Mouse (Mus musculus): ENCODE data around the gene Ulk1. TPM values are rescaled to one million over a fixed set of nuclear protein-coding genes. Genes with fewer than 3 reads are reported as not detected.
A peak's percentile ranks its signal among the peaks of the same experiment; 100 is the strongest.

Gene Ulk1
- polyA plus RNA-seq, 1 experiment from 2014 or later = 15.4 TPM

DNA sequence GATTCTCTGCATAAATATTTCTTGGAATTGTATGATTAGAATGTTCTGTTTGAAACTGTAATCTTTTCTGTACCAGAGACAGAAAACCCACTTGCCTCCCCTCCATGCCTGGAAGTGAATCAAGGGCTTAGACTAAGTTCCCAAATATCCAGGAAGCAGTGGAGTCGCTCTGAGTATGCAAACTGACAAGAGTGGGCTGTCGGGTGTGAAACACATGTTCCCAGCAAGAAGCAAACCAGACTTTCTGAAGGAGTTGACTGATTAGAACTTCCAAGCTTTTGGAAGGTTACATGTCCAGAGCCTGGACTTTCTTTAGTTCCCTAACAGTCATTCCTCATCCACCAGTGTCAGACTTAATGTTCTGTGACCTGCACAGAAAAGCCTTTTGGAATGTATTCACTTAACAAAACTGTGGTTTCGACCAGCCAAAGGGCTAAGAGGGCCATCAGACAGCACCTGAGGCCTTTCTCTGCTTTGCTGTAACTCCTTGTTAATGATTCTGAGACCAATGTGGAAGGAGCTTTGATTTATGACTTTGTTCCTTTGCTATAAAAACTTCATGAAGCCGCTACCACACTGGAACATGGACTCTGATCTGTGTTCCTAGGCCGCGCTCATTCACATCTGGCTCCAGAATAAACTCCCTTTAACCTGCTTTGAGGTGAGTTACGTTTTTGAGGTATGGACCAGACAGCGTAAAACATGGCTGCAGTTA is 17.0 kb upstream of the Ulk1 start:
- Histone ChIP-seq H3K79me2 (ENCODE audit: inconsistent target) (no peaks in the 10 kb centered on the region), H3K27ac (no peak overlapping the region), H3K36me3 (ENCODE audit: inconsistent target) (peaks cover 36% of the 10 kb centered on the region), H3K4me3 (ENCODE audit: inconsistent target) (no peak overlapping the region)
- WGBS (ENCODE audit: missing documents) = 87% methylated on average over 8 of the region's 8 CpGs

DNA sequence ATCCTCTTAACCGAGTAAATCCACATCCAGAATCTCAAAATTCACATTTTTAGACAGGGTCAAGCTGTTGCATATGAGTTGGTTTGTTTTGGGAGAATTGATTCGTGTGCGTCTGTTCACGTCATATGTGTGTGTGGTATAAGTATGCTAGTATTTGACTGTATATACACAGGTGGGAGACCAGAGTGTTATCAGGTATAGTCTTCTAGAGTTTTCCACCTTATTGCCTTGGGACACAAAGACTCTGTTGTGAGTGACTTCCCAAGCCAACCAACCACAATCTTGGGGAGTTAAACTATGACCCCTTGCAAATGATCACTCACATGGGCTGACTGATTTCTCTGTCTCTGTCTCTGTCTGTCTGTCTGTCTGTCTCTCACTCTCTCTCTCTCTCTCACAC is 14.5 kb upstream of the Ulk1 start:
- Histone ChIP-seq H3K36me3 (ENCODE audit: inconsistent target) (peaks cover 20% of the 10 kb centered on the region), H3K4me3 (ENCODE audit: inconsistent target) (no peak overlapping the region), H3K79me2 (ENCODE audit: inconsistent target) (no peaks in the 10 kb centered on the region), H3K27ac (no peak overlapping the region)
- WGBS (ENCODE audit: missing documents) = 89% methylated on average over 4 of the region's 4 CpGs

DNA sequence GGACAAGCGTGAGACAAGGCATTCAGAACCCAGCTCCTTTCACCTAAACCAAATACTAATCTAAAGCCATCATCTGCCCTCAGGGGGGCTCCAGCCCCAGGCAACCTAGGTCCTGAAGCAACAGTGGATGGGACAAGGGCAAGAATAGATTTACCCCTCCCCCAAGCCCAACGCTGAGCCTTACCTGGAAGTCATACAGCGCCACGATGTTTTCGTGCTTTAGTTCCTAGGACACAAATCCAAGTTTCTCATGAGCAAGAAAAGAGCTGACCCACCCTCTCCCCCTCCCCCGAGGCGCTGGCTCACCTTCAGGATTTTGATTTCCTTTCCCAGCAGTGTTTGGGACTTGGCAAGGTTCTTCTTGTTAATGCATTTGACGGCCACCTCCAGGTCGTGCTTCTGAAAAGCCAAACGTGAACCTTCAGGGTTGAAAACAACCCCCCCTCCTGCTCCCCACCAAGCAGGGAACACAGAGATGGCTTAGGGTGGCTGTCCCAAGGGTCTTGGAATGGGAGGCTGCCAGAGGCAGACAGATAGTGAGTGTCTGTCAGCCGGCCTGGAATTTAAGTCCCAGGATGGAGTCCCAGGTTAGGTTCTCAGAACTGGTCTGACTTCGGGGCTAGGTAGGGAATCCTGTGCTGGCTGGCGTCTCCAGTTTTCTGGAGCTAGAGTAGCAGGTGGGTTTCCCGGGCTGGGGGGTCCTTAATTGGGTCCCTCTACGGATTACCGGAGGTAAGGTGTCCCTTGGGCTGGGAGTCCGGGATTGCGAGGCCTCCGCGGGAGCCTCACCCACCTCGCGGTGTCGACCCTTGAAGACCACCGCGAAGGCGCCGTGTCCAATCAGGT is 853 bp downstream of the Ulk1 start:
- Histone ChIP-seq H3K27ac (peak overlapping the region; percentile 78), H3K79me2 (ENCODE audit: inconsistent target) (peaks cover 33% of the 10 kb centered on the region; the same call in 1 of the 2 replicates), H3K4me3 (ENCODE audit: inconsistent target) (peak overlapping the region; percentile 58), H3K36me3 (ENCODE audit: inconsistent target) (peaks cover 19% of the 10 kb centered on the region; the same call in 1 of the 2 replicates)
- WGBS (ENCODE audit: missing documents) = 3% methylated on average over 27 of the region's 27 CpGs

DNA sequence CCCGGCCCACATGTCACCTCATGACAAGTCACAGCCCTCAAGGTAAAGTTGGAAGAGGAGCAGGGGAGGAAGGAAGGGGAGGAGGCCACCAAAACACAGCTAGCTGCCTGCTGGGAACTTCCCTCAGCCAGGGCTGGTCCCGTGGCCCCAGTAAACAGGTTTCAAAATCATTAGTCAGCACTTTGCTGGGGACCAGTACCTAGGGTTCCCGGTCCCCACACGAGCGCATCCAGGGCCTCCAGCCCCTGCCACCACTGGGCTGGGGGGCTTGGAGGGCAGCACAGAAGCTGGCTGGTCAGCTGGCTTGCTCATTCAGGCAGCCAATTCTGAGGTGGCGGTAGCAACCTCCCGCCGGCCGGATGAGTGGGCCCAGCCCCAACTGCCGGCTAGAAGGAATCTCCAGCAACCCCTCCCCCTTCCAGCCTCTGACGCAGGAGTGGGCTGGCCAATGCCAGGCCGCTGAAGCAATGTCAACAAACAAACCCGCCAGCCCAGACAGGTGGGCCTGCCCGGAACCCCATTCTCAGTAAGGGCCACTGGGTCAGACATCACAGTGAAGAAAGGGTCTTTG is 1.8 kb downstream of the Ulk1 start:
- WGBS (ENCODE audit: missing documents) = 0% methylated on average over 14 of the region's 14 CpGs
- Histone ChIP-seq H3K27ac (peak overlapping the region; percentile 78), H3K36me3 (ENCODE audit: inconsistent target) (peaks cover 19% of the 10 kb centered on the region; the same call in 1 of the 2 replicates)

DNA sequence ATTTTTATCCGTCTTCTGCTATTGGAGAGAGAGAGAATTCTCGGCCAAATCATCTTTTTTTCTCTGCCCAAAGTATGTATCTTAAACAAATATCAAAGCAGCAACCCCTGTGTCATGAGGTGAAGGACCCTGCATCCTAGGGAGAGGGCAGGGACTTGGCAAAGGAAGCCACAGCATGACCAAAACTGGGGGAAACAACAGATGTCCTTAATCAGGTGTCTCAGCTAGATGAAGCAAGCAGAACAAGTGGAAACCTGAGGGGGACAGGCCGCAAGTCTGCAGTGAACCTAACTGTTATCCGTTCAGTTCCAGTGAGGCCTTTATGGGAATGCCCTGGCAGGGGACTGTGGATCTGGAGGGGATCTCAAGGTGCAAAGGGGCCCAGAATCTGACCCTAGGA is 2.4 kb downstream of the Ulk1 start:
- Histone ChIP-seq H3K27ac (peak overlapping the region; percentile 78), H3K4me3 (ENCODE audit: inconsistent target) (peak overlapping the region; percentile 58; the same call in 1 of the 2 replicates), H3K36me3 (ENCODE audit: inconsistent target) (peaks cover 19% of the 10 kb centered on the region; the same call in 1 of the 2 replicates), H3K79me2 (ENCODE audit: inconsistent target) (peaks cover 44% of the 10 kb centered on the region; the same call in 1 of the 2 replicates)
- 87% methylated on average over 4 of the region's 4 CpGs for WGBS (ENCODE audit: missing documents)

More for the DNA sequence above, 1.8 kb downstream of the Ulk1 start:
- Histone ChIP-seq H3K79me2 (ENCODE audit: inconsistent target) (peaks cover 37% of the 10 kb centered on the region; the same call in 1 of the 2 replicates), H3K4me3 (ENCODE audit: inconsistent target) (peak overlapping the region; percentile 58)

DNA sequence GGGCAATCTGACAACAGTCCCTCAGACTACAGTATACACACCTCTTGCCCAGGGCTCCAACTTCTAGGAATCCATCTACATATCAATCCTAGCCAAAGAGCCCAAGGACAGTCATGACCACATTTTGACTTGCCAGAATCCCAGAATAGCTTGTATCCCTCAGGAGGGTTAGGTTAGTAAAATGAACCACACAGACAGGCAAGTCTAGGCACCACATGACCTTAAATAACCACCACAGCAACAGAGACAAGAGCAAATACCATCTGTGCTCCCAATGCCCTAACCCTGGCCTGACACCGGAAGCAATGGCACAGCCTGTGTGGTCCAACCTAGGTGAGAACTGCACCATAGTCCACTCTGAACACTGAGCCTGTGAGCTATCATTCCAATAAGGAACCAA is 3.2 kb downstream of the Ulk1 start:
- Histone ChIP-seq H3K4me3 (ENCODE audit: inconsistent target) (no peak overlapping the region), H3K36me3 (ENCODE audit: inconsistent target) (peaks cover 19% of the 10 kb centered on the region; the same call in 1 of the 2 replicates)
- 100% methylated on average over 1 of the region's 1 CpGs for WGBS (ENCODE audit: missing documents)

DNA sequence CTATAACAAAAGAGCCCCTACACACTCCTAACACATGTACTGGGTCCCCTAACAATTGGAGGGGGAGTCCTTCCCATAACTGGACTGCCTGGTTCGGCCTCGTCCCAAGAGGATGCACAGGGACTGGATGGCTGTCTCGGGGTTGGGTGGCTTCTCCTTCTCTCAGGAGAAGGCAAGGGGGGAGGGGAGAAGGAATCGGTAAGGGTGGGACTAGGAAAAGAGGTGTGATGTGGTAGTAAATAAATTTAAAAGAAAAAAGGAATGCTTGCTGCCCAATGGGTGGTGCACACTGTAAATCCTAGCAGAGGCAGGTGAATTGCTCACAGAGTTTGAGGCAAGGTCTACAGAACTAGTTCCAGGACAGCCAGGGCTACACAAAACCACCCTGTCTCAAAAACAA is 3.7 kb downstream of the Ulk1 start:
- H3K4me3 ChIP-seq (ENCODE audit: inconsistent target) = no peak overlapping the region
- 95% methylated on average over 4 of the region's 4 CpGs for WGBS (ENCODE audit: missing documents)
- peaks cover 47% of the 10 kb centered on the region; the same call in 1 of the 2 replicates for H3K79me2 ChIP-seq (ENCODE audit: inconsistent target)
- H3K36me3 ChIP-seq (ENCODE audit: inconsistent target) = peaks cover 19% of the 10 kb centered on the region; the same call in 1 of the 2 replicates
- no peak overlapping the region for H3K27ac ChIP-seq

More for the DNA sequence above, 3.2 kb downstream of the Ulk1 start:
- Histone ChIP-seq H3K79me2 (ENCODE audit: inconsistent target) (peaks cover 47% of the 10 kb centered on the region; the same call in 1 of the 2 replicates), H3K27ac (no peak overlapping the region)

GRCm38 (mm10) chr5:110804012-110804743 is 5.7 kb downstream of the Ulk1 start:
- H3K79me2 ChIP-seq (ENCODE audit: inconsistent target) = peaks cover 45% of the 10 kb centered on the region; the same call in 1 of the 2 replicates
- no peak overlapping the region for H3K4me3 ChIP-seq (ENCODE audit: inconsistent target)
- no peak overlapping the region for H3K27ac ChIP-seq
- WGBS (ENCODE audit: missing documents) = 94% methylated on average over 7 of the region's 7 CpGs
- peaks cover 25% of the 10 kb centered on the region for H3K36me3 ChIP-seq (ENCODE audit: inconsistent target)

DNA sequence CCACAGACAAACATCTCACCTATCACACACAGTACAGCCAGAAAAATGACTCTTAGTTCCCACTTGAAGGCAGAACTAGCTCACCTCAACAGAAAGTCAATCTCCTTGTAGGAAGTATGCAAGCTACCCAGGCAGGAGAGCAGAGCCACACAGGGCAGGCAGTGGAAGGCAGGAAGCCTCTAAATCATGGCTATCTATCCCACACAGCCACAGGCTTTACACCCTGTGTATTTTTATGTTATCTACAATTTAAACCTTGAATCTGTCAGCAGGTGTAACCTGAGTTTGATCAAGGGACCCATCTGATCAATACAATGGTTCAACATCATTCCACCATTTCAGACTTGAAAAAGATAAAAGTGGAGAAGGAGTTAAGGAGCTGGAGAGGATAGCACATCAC is 7.1 kb downstream of the Ulk1 start:
- Histone ChIP-seq H3K4me3 (ENCODE audit: inconsistent target) (no peak overlapping the region), H3K27ac (no peak overlapping the region), H3K36me3 (ENCODE audit: inconsistent target) (peaks cover 39% of the 10 kb centered on the region), H3K79me2 (ENCODE audit: inconsistent target) (peaks cover 39% of the 10 kb centered on the region; the same call in 1 of the 2 replicates)

GRCm38 (mm10) chr5:110802186-110802585 is 7.7 kb downstream of the Ulk1 start:
- Histone ChIP-seq H3K79me2 (ENCODE audit: inconsistent target) (peaks cover 33% of the 10 kb centered on the region; the same call in 1 of the 2 replicates), H3K27ac (no peak overlapping the region), H3K36me3 (ENCODE audit: inconsistent target) (peaks cover 45% of the 10 kb centered on the region), H3K4me3 (ENCODE audit: inconsistent target) (no peak overlapping the region)
- WGBS (ENCODE audit: missing documents) = 98% methylated on average over 4 of the region's 4 CpGs

GRCm38 (mm10) chr5:110801036-110801624 is 8.8 kb downstream of the Ulk1 start:
- Histone ChIP-seq H3K27ac (no peak overlapping the region), H3K36me3 (ENCODE audit: inconsistent target) (peaks cover 53% of the 10 kb centered on the region)
- 100% methylated on average over 3 of the region's 3 CpGs for WGBS (ENCODE audit: missing documents)

GRCm38 (mm10) chr5:110797696-110798095 is 12.2 kb downstream of the Ulk1 start:
- H3K36me3 ChIP-seq (ENCODE audit: inconsistent target) = peaks cover 70% of the 10 kb centered on the region
- peaks cover 6% of the 10 kb centered on the region; the same call in 1 of the 2 replicates for H3K79me2 ChIP-seq (ENCODE audit: inconsistent target)
- H3K27ac ChIP-seq = no peak overlapping the region
- H3K4me3 ChIP-seq (ENCODE audit: inconsistent target) = no peak overlapping the region
- 83% methylated on average over 4 of the region's 4 CpGs for WGBS (ENCODE audit: missing documents)

More at GRCm38 (mm10) chr5:110801036-110801624, 8.8 kb downstream of the Ulk1 start:
- Histone ChIP-seq H3K4me3 (ENCODE audit: inconsistent target) (no peak overlapping the region), H3K79me2 (ENCODE audit: inconsistent target) (peaks cover 22% of the 10 kb centered on the region; the same call in 1 of the 2 replicates)

DNA sequence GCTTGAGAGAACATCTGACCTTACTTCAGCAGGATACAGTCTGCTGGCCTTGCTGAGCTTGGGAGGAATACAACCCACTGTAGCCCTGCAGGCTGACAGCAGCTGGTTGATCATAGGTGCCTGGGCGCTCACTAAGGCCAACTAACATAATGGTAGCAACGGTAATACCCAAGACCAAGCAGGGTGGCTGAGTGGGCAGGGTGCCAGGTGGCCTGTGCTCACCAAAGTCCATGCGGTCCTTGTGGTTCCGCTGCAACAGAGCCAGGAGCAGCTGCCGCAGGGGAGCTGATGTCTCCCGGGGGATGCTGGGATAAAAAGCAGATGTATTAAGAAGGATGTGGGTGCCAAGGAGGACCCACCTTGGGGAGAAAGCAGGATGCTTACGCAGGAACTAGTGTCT is 15.5 kb downstream of the Ulk1 start:
- Histone ChIP-seq H3K36me3 (ENCODE audit: inconsistent target) (peaks cover 97% of the 10 kb centered on the region), H3K27ac (no peak overlapping the region), H3K79me2 (ENCODE audit: inconsistent target) (no peaks in the 10 kb centered on the region), H3K4me3 (ENCODE audit: inconsistent target) (no peak overlapping the region)
- WGBS (ENCODE audit: missing documents) = 97% methylated on average over 7 of the region's 7 CpGs
